Mouse (Mus musculus) liver, postnatal 0 days (tissue): ENCODE measurements around the gene Phf23.

ENCODE experiments used
- CTCF ChIP-seq: sonication (generic); IDR thresholded peaks from 2 replicates; pipeline ENCODE4 v1.5.1; 2016; ENCODE audit warnings: antibody characterized with exemption, low read depth
- EP300 ChIP-seq: IDR thresholded peaks from 2 replicates; pipeline ENCODE4 v1.6.1; 2016; ENCODE audit warnings: antibody characterized with exemption, low read depth, mild to moderate bottlenecking

- TF ChIP-seq CTCF: no peak
- no peak for TF ChIP-seq EP300
These were observed 25.4 kb upstream of the Phf23 start for GRCm38 (mm10) chr11:69970222-69970621.
